Mouse (Mus musculus) liver, embryonic 16.5 days (tissue): ENCODE results near the gene Mcat. TPM values are rescaled to one million over a fixed set of nuclear protein-coding genes. Genes with fewer than 3 reads are reported as not detected.

Experiments
- ATAC-seq: fragments of 200-750 bp; cut with Nextera tagmentation; 2 replicates; pipeline ENCODE4 v1.8.0; 2017; ENCODE audit warnings: low read depth, mild to moderate bottlenecking, moderate number of reproducible peaks, moderate library complexity
- H3K27ac ChIP-seq: fragments of 300-500 bp; sonication (generic); 2 replicates; pipeline ENCODE4 v1.5.1; 2014; ENCODE audit warnings: mild to moderate bottlenecking, low read length
- H3K27me3 ChIP-seq: fragments of 300-500 bp; sonication (generic); 2 replicates; pipeline ENCODE4 v1.6.1; 2014; ENCODE audit warnings: low read depth, low read length, mixed read lengths; ENCODE audit not compliant: control insufficient read depth, insufficient read depth
- H3K36me3 ChIP-seq: fragments of 300-500 bp; sonication (generic); 2 replicates; pipeline ENCODE4 v1.6.1; 2014; ENCODE audit warnings: mild to moderate bottlenecking; ENCODE audit not compliant: control insufficient read depth, insufficient read depth
- H3K4me1 ChIP-seq: fragments of 300-500 bp; sonication (generic); 2 replicates; pipeline ENCODE4 v1.6.1; 2014; ENCODE audit warnings: low read depth, low read length, mixed read lengths; ENCODE audit not compliant: control insufficient read depth
- H3K4me2 ChIP-seq: fragments of 300-500 bp; sonication (generic); 2 replicates; pipeline ENCODE4 v1.6.1; 2014; ENCODE audit warnings: low read depth, low read length, mixed read lengths
- H3K4me3 ChIP-seq: fragments of 300-500 bp; sonication (generic); 2 replicates; pipeline ENCODE4 v1.5.1; 2014; ENCODE audit warnings: low read depth, mild to moderate bottlenecking, low read length
- H3K9ac ChIP-seq: fragments of 300-500 bp; sonication (generic); 2 replicates; pipeline ENCODE4 v1.6.1; 2014; ENCODE audit warnings: low read depth, low read length
- H3K9me3 ChIP-seq: fragments of 300-500 bp; sonication (generic); replicated peaks from 2 replicates; pipeline ENCODE4 v1.6.1; 2016; ENCODE audit warnings: low read length; ENCODE audit not compliant: control insufficient read depth
- WGBS: fragments of 180-500 bp; shearing (Covaris S2); extraction: QIAGEN DNeasy Blood & Tissue Kit; methylation state at CpG from one replicate; pipeline ENCODE4 v1.1.7; 2014; ENCODE audit not compliant: insufficient replicate concordance; 5-methylcytosine and 5-hydroxymethylcytosine counted together
- polyA plus RNA-seq: library from polyadenylated mRNA; unstranded; fragments of >200 nt; fragmentation: Nextera tagmentation; extraction: Ambion mirVana; gene quantifications from 2 replicates; pipeline ENCODE4 v1.2.1, GENCODE M21; 2015

The Mcat gene
- polyA plus RNA-seq, 1 experiment from 2014 or later, result 13.1 TPM

- Histone ChIP-seq H3K4me1 (peaks cover 37% of the 10 kb centered on the region), H3K9me3 (no peaks in the 10 kb centered on the region), H3K27ac (peak overlapping the region; percentile 45), H3K4me2 (peak overlapping the region; percentile 93), H3K9ac (peak overlapping the region; percentile 89), H3K27me3 (no peaks in the 10 kb centered on the region), H3K4me3 (peak overlapping the region; percentile 93), H3K36me3 (no peaks in the 10 kb centered on the region)
- WGBS, result 27% methylated on average over 7 of the region's 7 CpGs
- ATAC-seq, result no peak
Observed at GRCm38 (mm10) chr15:83595364-83595711, 31.8 kb upstream of the Mcat start.

DNA sequence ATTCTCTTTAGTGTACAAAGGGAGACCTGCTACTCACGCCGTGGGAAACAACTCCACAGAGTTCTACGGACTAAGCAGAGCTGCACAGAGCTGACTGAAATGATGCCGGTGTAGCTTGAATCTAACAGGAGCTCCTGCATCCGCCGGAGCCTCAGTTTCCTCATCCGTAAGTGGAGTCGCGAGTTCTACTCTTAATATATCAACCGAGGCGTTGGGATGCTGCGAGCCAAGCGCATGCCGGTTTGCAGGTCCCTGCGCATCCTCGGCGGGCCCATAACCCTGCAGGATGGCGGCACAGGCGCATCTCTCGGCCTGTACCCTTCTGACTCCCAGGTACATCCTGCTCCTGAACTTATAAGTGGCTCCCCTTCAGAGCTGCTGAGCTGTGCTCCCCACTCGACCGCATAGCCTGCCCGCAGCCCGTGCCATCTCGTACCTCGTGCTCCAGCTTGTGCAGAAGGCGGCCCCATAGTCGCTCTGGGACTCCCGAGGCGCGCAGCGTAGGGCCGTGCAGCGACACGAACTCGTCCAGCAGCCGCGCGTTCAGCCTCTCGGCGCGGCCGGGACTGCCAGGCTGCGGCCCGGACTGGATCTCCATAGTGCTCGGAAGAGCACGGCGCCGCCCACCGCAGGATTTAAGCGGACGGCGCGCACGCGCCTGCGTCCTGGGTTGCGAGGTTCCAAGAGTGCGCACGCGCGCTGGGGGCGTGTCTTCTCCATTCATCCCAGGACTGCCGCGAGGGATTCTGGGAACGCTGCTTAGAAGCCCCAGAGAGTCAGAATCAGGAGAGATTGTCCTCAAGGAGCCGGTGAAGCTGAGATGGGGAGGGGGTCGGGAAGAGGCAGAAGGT, 31.2 kb upstream of the Mcat start, which contains the start of gene Ttll12:
TSS of gene Ttll12 (minus strand) at position 645 of the 851 bp plus-strand sequence.
- Histone ChIP-seq H3K4me1 (peaks cover 43% of the 10 kb centered on the region), H3K27me3 (no peaks in the 10 kb centered on the region), H3K9ac (peak within 1 kb of the TSS; percentile 89), H3K9me3 (no peaks in the 10 kb centered on the region), H3K36me3 (no peaks in the 10 kb centered on the region), H3K27ac (peak within 1 kb of the TSS; percentile 99), H3K4me3 (peak within 1 kb of the TSS; percentile 93), H3K4me2 (peak within 1 kb of the TSS; percentile 93)
- ATAC-seq, result peak; percentile 76
- under 1% methylated on average over 68 of the region's 68 CpGs for WGBS

- Histone ChIP-seq H3K4me2 (peak overlapping the region; percentile 93), H3K4me3 (peak overlapping the region; percentile 93), H3K9me3 (no peaks in the 10 kb centered on the region), H3K4me1 (peaks cover 43% of the 10 kb centered on the region), H3K36me3 (no peaks in the 10 kb centered on the region), H3K9ac (peak overlapping the region; percentile 89), H3K27me3 (no peaks in the 10 kb centered on the region), H3K27ac (peak overlapping the region; percentile 99)
- 7% methylated on average over 19 of the region's 19 CpGs for WGBS
- peak; percentile 59 for ATAC-seq
Observed at GRCm38 (mm10) chr15:83593702-83594512, 30.3 kb upstream of the Mcat start.

- Histone ChIP-seq H3K36me3 (peaks cover 6% of the 10 kb centered on the region), H3K9ac (peak overlapping the region; percentile 89), H3K4me2 (peak overlapping the region; percentile 93), H3K4me3 (peak overlapping the region; percentile 93), H3K9me3 (no peaks in the 10 kb centered on the region), H3K4me1 (peaks cover 43% of the 10 kb centered on the region), H3K27me3 (no peaks in the 10 kb centered on the region), H3K27ac (peak overlapping the region; percentile 99)
- peak; percentile 30 for ATAC-seq
Observed at GRCm38 (mm10) chr15:83593189-83593585, 29.6 kb upstream of the Mcat start.

- Histone ChIP-seq H3K27ac (peak overlapping the region; percentile 99), H3K9me3 (no peaks in the 10 kb centered on the region), H3K27me3 (no peaks in the 10 kb centered on the region), H3K4me3 (peak overlapping the region; percentile 93), H3K36me3 (peaks cover 11% of the 10 kb centered on the region), H3K9ac (peak overlapping the region; percentile 89), H3K4me1 (peaks cover 43% of the 10 kb centered on the region), H3K4me2 (peak overlapping the region; percentile 93)
- ATAC-seq, result peak; percentile 77
- 22% methylated on average over 8 of the region's 8 CpGs for WGBS
Observed at GRCm38 (mm10) chr15:83592260-83593188, 28.9 kb upstream of the Mcat start.

GRCm38 (mm10) chr15:83591758-83592157, 28.2 kb upstream of the Mcat start:
- peaks cover 19% of the 10 kb centered on the region for H3K36me3 ChIP-seq
- H3K9me3 ChIP-seq, result no peaks in the 10 kb centered on the region
- peaks cover 43% of the 10 kb centered on the region for H3K4me1 ChIP-seq
- H3K27me3 ChIP-seq, result no peaks in the 10 kb centered on the region
- peak overlapping the region; percentile 89 for H3K9ac ChIP-seq
- peak overlapping the region; percentile 99 for H3K27ac ChIP-seq
- H3K4me3 ChIP-seq, result peak overlapping the region; percentile 93
- peak overlapping the region; percentile 93 for H3K4me2 ChIP-seq
- no peak for ATAC-seq
- WGBS, result 56% methylated on average over 6 of the region's 6 CpGs

DNA sequence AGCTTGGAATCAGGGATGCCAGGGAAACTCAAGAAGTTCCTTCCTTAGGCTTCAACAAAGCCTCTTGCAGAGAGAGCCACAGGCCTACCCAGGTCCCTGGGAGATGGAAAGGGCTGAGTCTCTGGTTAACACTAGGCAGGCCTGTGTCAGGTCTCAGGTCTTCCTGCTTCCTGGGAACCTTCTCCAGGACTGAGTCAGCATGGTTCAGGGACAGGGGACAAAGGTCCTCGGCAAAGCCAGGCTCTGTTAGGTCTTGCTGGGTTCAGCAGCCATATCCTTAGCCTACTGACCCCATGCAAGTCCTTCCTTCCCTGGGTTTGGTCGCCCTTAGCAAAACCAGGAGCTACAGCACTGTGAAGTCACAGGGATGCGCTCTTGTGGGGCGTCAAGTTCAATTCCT, 27.3 kb upstream of the Mcat start:
- Histone ChIP-seq H3K27me3 (no peaks in the 10 kb centered on the region), H3K9ac (peak overlapping the region; percentile 89), H3K27ac (peak overlapping the region; percentile 12; the same call in 1 of the 2 replicates), H3K4me3 (no peak overlapping the region), H3K36me3 (peaks cover 28% of the 10 kb centered on the region), H3K4me1 (peaks cover 40% of the 10 kb centered on the region), H3K4me2 (peak overlapping the region; percentile 93; the same call in 1 of the 2 replicates), H3K9me3 (peaks cover 7% of the 10 kb centered on the region)
- no peak for ATAC-seq
- WGBS, result 91% methylated on average over 4 of the region's 4 CpGs

- WGBS, result 83% methylated on average over 6 of the region's 6 CpGs
- Histone ChIP-seq H3K36me3 (peaks cover 67% of the 10 kb centered on the region), H3K9me3 (peaks cover 8% of the 10 kb centered on the region)
Observed at GRCm38 (mm10) chr15:83584741-83585220, 21.2 kb upstream of the Mcat start.

More at GRCm38 (mm10) chr15:83584741-83585220, 21.2 kb upstream of the Mcat start:
- Histone ChIP-seq H3K27me3 (no peaks in the 10 kb centered on the region), H3K4me1 (peaks cover 14% of the 10 kb centered on the region), H3K4me3 (no peak overlapping the region), H3K27ac (peak overlapping the region; percentile 8; the same call in 1 of the 2 replicates), H3K9ac (no peak overlapping the region), H3K4me2 (no peak overlapping the region)
- ATAC-seq, result no peak
